Mouse (Mus musculus): Measurements from ENCODE around the gene Coq7. TPM values are rescaled to one million over a fixed set of nuclear protein-coding genes. Genes with fewer than 3 reads are reported as not detected.

Gene Coq7
- total RNA-seq (2021), result 36.9 and 40.3 TPM in 2 replicates
- long read RNA-seq, transcript Coq7-201 (6 exons, 914 nt), result major isoform, 37 of 40 reads
- long read RNA-seq, partial matches to known transcripts, result 1 of 40 reads
- long read RNA-seq, other reads (novel, unspliced or antisense), result 1 of 40 reads

- peak; percentile 89 for DNase-seq
These were observed at the start of gene Coq7 for GRCm38 (mm10) chr7:118533178-118533578. TSS of gene Coq7 (minus strand) at chr7:118533356.

GRCm38 (mm10) chr7:118579938-118580337 lies 46.8 kb upstream of the Coq7 start:
- no peak for DNase-seq

- DNase-seq, result no peak
These were observed 45.1 kb upstream of the Coq7 start for GRCm38 (mm10) chr7:118578269-118578668.

DNA sequence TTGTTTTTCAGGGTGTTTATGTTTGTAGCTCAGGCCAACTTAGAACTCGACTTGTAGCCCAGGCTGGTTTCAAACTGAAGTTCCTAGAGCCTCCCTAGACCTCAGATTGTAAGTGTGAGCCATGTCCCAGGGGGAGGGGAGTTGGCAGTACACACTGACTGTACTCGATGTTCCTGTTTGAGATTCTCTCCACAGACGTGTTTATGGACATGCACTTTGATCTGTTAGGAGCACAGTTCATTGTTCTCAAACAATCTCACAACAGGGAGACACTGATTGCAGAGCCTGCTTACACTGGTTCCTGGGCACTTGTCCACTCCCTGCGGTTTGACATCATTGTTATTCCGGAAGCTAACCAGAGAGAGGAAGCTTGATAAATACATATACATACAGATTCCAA lies 38.9 kb upstream of the Coq7 start:
- no peak for DNase-seq

DNA sequence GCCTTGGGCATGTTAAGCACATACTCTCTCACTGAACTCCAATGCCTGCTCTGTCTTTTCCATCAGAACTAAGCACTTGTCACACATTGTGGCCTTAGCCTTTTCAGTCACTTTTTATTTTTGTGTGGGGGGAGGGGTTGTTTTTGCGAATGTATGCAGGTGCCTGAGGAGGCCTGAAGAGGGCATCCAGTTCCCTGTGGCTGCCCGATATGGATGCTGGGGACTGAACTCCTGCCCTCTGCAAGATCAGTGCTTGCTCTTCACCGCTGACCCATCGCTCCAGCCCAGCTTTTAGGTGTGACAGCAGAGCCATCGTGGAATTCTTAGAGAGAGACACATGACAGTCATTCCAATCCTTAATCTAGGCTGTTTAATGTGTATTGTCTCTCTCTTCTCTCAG lies 38.2 kb upstream of the Coq7 start:
- DNase-seq, result no peak

DNA sequence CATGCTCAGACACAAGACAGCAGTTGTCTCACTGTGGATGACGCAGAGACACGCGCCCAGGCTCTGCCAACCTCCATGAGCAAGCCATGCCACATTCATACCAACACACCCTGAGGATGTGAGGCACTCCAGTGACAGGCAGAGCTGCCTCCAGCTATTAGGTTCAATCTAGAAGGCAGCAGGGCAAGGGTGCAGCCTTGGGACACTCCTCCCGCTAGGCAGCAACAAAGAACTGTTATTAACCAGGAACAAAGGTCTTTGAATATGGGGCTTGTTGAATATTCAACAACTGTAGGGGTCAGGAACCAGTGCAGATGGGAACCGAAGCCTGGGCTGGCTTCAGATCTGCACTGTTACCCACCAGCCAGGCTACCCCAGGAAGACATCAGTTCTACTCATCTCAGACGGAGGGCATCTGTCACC lies 36.0 kb upstream of the Coq7 start:
- DNase-seq, result no peak

GRCm38 (mm10) chr7:118554290-118554689 lies 21.1 kb upstream of the Coq7 start:
- no peak for DNase-seq

- DNase-seq, result no peak
These were observed 20.7 kb upstream of the Coq7 start for GRCm38 (mm10) chr7:118553881-118554280.

DNA sequence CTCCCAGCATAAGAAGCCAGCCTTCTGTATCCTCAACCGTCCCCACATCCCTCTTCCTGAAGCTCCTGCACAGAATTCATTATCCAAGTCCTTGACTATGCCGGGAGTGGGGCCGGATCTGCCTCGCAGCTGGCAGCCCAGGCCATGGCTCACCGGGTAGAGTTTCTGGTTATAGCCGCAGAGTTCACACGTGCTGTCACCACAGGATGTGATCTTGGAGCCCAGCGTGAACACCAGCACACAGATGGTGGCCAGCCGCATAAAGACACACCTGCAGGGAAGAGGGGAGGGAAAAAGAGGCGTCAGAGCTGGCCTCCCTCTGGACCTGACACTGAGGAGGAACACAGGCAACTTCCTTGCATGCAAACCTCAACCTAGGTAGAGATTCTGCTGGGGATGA lies 14.3 kb upstream of the Coq7 start:
- DNase-seq, result no peak

- no peak for DNase-seq
These were observed 11.0 kb upstream of the Coq7 start for GRCm38 (mm10) chr7:118544128-118544527.

DNA sequence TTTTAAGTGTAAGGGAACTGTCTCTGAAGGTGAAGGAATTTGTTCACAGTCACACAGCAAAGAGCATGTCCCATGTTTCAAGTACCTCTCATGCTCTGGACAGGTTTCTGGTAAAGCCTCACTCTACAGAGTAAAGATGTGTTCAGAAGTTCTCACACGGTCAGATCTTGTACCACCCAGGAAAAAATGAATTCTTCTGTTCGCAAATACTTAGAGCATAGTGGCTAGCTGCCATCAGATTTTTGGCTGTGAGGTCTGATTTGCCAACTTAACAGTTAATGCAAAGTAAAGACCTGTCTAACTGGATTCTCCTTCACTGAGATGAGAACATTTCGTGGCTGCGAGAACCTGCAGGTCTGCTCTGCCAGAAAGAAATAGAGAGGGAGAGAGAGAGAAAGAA lies 1.9 kb upstream of the Coq7 start:
- no peak for DNase-seq

GRCm38 (mm10) chr7:118534326-118534725 lies 1.2 kb upstream of the Coq7 start:
- DNase-seq, result no peak

GRCm38 (mm10) chr7:118532519-118533177 lies 508 bp downstream of the Coq7 start:
- DNase-seq, result peak; percentile 97

DNA sequence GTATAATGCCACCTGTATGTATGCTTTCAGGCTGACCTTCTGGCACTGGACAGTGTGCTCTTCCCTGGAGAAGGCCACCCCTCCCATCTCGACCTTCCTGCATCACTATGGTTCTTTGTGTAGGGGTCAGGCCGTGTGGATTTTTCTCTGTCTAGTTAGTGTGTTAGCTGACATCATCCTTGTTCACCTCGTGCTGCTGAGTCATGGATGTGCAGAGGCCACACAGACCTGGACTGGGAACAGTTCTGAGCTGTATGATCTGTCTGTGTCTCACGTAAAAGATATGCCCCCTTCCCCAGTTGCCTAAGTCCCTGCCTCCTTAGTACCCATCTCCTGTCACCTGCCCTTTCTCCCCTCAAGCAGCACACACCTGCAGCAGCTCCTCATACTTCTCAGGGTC lies 6.2 kb downstream of the Coq7 start:
- no peak for DNase-seq

DNA sequence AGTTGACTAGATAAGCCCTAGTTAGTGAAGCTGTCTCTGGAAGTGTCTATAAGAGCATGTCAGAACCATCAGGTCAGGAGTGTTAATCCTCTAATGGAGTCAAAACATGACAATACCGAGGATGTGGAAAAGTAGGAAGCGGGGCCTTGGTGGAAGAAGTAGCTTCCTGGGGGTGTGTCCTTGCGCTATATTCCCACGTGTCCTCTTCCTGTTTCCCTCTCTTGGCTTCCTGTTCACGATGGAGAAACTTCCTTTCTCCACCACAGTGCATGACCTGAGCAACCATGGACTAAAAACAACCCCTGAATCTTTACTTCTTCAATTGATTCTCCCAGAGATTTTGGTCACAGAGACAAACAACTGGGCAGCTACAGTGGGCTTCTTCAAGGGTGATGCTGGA lies 11.1 kb downstream of the Coq7 start:
- no peak for DNase-seq

GRCm38 (mm10) chr7:118519661-118520060 lies 13.5 kb downstream of the Coq7 start:
- DNase-seq, result no peak

GRCm38 (mm10) chr7:118518687-118519086 lies 14.5 kb downstream of the Coq7 start:
- DNase-seq, result peak; percentile 86

DNA sequence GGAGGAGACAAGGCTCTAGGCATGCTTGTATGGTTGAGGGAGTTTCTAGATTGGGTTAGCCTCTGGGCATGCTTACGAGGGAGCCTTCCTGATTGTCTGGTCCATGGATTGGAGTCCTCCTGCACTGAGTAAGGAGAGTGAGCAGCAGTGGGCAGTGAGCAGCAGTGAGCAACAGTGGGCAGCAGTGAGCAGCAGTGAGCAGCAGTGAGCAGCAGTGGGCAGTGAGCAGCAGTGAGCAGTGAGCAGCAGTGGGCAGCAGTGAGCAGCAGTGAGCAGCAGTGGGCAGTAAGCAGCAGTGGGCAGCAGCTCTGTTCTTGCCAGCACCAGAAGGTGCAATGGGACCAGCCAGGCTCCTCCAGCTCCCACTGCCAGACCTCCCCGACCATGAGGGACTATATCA lies 15.3 kb downstream of the Coq7 start:
- no peak for DNase-seq

DNA sequence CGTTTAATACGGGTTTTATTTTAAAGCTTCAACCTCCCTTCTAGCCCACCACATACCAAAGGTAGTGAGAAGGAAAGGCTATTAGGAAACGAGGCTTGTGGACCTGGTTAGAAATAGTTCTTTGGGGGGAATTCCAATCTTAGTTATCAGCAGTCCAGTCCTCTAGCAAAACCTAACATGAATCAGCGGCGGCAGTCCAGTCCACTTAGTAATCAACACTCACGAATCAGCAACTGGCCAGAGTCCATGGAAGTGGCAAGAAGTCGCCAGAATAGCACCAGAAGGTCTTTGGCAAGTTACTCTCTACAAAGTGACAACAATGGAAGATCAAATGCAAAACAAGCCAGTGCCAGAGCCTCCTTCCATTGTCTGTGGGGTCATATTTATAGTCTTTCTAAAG lies 24.6 kb downstream of the Coq7 start:
- no peak for DNase-seq

DNA sequence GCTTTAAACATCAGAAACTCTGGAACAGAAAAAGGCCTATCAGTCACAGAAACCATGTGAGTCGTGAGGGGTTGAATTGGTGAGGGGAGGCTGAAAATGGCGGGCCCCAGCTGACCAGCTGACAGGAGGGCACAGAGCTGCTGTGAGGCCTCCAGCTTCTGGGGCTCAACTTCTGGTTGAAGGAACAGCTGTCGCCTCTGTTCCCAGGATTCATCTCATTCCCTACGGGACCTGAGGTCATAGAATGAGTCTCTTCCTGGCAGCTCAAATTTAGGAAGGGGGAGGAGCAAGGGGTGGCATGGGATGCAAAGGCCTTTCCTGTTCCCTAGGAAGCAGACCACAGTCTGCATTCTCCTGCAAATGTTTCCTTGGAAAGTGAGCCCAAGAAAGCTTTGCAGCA lies 29.3 kb downstream of the Coq7 start:
- DNase-seq, result no peak

DNA sequence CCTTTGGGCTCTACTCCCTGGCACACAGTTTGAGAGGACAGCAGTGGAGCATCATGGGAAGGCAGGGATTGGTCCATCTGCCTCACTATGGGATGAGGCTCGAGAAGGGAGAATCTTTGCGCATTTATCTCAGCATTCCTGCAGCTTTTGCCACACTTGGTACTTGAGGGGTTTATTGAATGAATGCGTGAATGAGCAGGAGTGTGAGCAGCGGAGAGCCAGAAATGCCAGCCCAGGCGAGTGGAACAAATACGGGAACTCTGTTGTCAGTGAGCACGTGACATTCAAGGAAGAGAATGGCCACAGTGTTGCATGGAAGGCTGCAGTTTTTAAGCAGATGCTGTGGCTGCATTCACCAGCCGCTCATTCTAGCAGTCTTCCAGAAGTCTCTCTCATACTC lies 30.8 kb downstream of the Coq7 start:
- DNase-seq, result no peak

DNA sequence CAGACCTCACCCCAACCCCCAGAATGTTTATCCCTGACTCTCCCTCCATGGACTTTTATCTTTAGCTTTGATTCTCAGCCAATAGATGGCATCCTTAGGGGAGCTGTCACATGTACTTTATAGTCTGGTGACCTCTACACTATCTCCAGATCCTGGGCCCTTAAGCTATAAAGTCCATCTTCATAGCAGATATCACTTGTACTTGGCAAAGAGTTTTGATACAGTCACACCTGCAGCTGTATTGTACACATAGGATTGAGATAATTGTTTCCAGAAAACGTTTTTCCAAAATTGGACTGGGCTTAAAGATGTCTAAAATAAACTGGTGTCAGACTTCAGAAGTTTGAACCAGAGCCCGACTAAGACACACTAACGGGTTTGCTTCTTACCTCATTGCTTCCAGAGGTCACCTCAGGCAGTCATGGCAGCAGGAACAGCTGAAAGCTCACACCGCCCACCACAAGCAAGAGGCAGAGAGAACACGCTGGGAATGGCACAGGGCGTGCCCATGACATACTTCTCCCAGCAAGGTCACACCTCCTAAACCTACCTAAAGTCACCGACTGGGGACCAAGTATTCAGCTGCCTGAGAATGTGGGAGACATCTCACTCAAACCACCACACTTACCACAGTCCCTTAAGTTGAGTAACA lies 33.2 kb downstream of the Coq7 start:
- DNase-seq, result no peak

- DNase-seq, result no peak
These were observed 34.0 kb downstream of the Coq7 start for GRCm38 (mm10) chr7:118498984-118499783.

Measured in adrenal gland, postnatal 25 days (tissue).